Mouse (Mus musculus) kidney, embryonic 15.5 days (tissue): ENCODE results near the gene Shc4. TPM values are rescaled to one million over a fixed set of nuclear protein-coding genes. Genes with fewer than 3 reads are reported as not detected.
A peak's percentile ranks its signal among the peaks of the same experiment; 100 is the strongest.

Experiments used
- ATAC-seq: fragments of 200-750 bp; cut with Nextera tagmentation; replicated peaks from 2 replicates; pipeline ENCODE4 v1.8.0; 2017; ENCODE audit warnings: moderate TSS enrichment; ENCODE audit not compliant: low FRiP score
- H3K27ac ChIP-seq: fragments of 300-500 bp; sonication (generic); 2 replicates; pipeline ENCODE4 v1.5.1; 2015; ENCODE audit warnings: mild to moderate bottlenecking, inconsistent platforms
- H3K27me3 ChIP-seq: fragments of 300-500 bp; sonication (generic); 2 replicates; pipeline ENCODE4 v1.6.1; 2015; ENCODE audit warnings: inconsistent platforms
- H3K36me3 ChIP-seq: fragments of 300-500 bp; sonication (generic); 2 replicates; pipeline ENCODE4 v1.6.1; 2015; ENCODE audit warnings: inconsistent platforms
- H3K4me1 ChIP-seq: fragments of 300-500 bp; sonication (generic); 2 replicates; pipeline ENCODE4 v1.6.1; 2015; ENCODE audit warnings: inconsistent platforms
- H3K4me2 ChIP-seq: fragments of 300-500 bp; sonication (generic); 2 replicates; pipeline ENCODE4 v1.6.1; 2015; ENCODE audit warnings: moderate library complexity, mild to moderate bottlenecking, inconsistent platforms
- H3K4me3 ChIP-seq: fragments of 300-500 bp; sonication (generic); replicated peaks from 2 replicates; pipeline ENCODE4 v1.5.1; 2015; ENCODE audit warnings: mild to moderate bottlenecking, inconsistent platforms
- H3K9ac ChIP-seq: fragments of 300-500 bp; sonication (generic); 2 replicates; pipeline ENCODE4 v1.6.1; 2015; ENCODE audit warnings: mild to moderate bottlenecking, inconsistent platforms
- H3K9me3 ChIP-seq: fragments of 300-500 bp; sonication (generic); replicated peaks from 2 replicates; pipeline ENCODE4 v1.6.1; 2016; ENCODE audit warnings: inconsistent platforms
- WGBS: fragments of 180-500 bp; shearing (Covaris S2); methylation state at CpG from one replicate; pipeline ENCODE4 v1.1.7; 2015; ENCODE audit warnings: mixed read lengths; 5-methylcytosine and 5-hydroxymethylcytosine counted together
- polyA plus RNA-seq: library from polyadenylated mRNA; unstranded; fragments of >200 nt; fragmentation: Nextera tagmentation; extraction: Ambion mirVana; gene quantifications from 2 replicates; pipeline ENCODE4 v1.2.1, GENCODE M21; 2015

Gene Shc4
- polyA plus RNA-seq, 1 experiment from 2014 or later, result 1.3 TPM

DNA sequence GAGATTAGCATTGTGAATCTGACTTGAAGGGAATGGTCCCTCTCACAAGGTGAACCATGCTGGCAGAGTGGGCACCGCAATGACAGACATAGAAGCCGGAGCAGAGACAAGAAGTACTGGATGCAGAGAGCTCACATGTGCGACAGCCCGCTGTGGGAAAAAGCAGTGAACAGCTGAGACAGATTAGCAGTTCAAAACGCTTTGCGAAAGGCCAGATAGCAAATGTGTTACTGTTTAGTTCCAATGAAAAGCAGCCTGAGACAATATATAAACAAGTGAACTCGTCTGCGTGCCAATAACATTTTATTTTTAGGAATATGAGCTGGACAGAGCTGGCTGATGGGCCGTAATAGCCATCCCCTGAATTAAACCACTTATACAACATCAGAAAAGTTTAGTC lies 42.1 kb downstream of the Shc4 start:
- Histone ChIP-seq H3K9me3 (no peaks in the 10 kb centered on the region), H3K4me1 (peaks cover 7% of the 10 kb centered on the region), H3K27me3 (no peaks in the 10 kb centered on the region), H3K27ac (no peak overlapping the region), H3K4me3 (no peak overlapping the region), H3K4me2 (no peak overlapping the region), H3K9ac (no peak overlapping the region), H3K36me3 (no peaks in the 10 kb centered on the region)
- no peak for ATAC-seq
- WGBS, result 77% methylated on average over 9 of the region's 9 CpGs

DNA sequence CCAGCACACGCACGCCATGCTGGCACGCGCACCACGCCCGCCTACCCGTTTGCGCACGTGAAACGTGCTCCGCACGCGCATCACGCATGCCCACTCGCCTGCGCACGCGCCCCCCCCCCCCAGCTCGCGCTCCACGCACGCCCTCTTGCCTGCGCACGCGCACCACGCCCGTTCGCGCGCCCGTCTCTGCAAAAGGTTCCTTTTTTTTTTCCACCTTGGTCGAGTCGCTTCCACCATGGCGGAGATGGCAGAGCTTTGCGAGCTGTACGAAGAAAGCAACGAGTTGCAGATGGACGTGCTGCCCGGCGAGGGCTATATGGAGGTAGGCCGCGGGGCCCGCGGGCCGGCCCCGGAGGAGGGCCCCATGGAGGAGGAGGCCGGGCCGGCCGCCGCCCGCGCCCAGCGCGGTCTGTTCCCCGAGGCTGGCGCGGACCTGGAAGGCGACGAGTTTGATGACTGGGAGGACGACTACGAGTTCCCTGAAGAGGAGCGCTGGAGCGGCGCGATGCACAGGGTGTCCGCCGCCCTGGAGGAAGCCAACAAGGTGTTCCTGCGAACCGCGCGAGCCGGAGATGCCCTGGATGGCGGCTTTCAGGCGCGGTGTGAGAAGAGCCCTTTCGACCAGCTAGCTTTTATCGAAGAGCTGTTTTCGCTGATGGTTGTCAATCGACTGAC lies 50.9 kb downstream of the Shc4 start, which contains the start of gene Eid1:
Gene Eid1, plus strand, starts transcription at position 139 of the 675 bp plus-strand sequence.
- ATAC-seq, result peak; percentile 92
- H3K27me3 ChIP-seq, result no peaks in the 10 kb centered on the region
- peak within 1 kb of the TSS; percentile 77 for H3K4me2 ChIP-seq
- H3K36me3 ChIP-seq, result no peaks in the 10 kb centered on the region
- H3K9me3 ChIP-seq, result no peaks in the 10 kb centered on the region
- H3K4me3 ChIP-seq, result peak within 1 kb of the TSS; percentile 72
- peak within 1 kb of the TSS; percentile 91 for H3K27ac ChIP-seq
- H3K9ac ChIP-seq, result peak within 1 kb of the TSS; percentile 76
- WGBS, result under 1% methylated on average over 57 of the region's 79 CpGs
- peaks cover 11% of the 10 kb centered on the region for H3K4me1 ChIP-seq

DNA sequence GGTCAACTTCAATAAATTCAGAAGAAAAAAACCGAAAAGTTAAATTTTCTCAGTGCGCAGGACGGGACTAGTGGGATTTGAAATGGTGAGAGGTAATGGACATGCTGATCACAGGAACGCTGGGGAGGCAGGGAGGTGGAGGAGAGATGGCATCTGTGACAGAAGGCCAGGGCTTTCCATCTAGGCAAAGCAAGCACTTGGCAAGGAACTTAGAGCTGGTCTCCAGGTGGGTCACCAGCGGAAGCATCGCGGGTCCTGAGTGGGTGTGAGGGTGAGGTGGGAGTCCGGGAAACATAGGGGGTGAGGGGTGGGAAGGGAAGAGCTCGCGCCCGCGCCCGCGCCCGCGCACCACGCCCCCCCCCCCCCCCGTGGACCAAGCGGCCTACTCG lies 51.4 kb downstream of the Shc4 start:
- 13% methylated on average over 17 of the region's 20 CpGs for WGBS
- H3K9ac ChIP-seq, result peak overlapping the region; percentile 76
- peak overlapping the region; percentile 91 for H3K27ac ChIP-seq

DNA sequence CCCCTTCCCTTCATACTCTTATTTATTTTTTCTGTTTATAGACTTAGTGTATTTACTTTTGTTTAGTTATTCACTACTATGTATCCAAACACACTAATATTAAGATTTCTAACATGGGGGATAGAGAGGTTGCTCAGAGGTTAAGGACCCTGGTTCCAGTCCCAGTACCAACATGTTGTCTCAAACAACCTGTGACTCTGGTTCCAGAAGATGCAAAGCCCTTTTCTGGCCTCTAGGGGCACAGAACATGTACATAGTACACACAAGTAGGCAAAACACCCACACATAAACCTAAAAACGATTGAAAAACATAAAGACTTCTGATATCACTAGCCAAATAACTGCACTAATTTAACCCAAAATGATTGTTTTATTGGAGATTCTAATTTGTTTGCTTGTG lies 53.1 kb downstream of the Shc4 start:
- Histone ChIP-seq H3K9me3 (no peaks in the 10 kb centered on the region), H3K4me1 (peaks cover 11% of the 10 kb centered on the region), H3K9ac (no peak overlapping the region), H3K36me3 (no peaks in the 10 kb centered on the region), H3K27me3 (no peaks in the 10 kb centered on the region), H3K27ac (no peak overlapping the region), H3K4me2 (no peak overlapping the region), H3K4me3 (no peak overlapping the region)
- 62% methylated on average over 1 of the region's 1 CpGs for WGBS
- ATAC-seq, result no peak

More for the DNA sequence above, 51.4 kb downstream of the Shc4 start:
- H3K27me3 ChIP-seq, result no peaks in the 10 kb centered on the region
- H3K4me2 ChIP-seq, result peak overlapping the region; percentile 77
- peaks cover 11% of the 10 kb centered on the region for H3K4me1 ChIP-seq
- H3K36me3 ChIP-seq, result no peaks in the 10 kb centered on the region
- no peaks in the 10 kb centered on the region for H3K9me3 ChIP-seq
- peak; percentile 77 for ATAC-seq
- peak overlapping the region; percentile 72 for H3K4me3 ChIP-seq

DNA sequence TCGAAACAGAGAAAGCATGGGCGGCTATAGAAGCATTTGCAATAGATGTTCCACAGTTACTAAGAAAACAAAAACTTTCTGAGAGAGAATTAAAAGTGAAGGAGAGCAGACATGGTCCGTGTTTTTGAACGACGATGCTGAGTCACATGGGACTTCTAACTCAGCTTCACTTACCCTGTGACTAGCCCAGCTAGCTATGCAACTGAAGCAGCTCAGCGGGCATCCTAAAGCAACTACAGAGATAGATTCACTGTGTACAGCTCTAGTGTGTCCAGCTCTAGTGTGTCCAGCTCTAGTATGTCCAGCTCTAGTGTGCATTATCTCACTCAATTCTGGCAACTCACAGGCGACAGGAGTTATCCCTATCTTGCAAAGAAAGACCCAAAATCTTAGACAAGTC lies 56.2 kb downstream of the Shc4 start:
- no peak overlapping the region for H3K9ac ChIP-seq
- peaks cover 3% of the 10 kb centered on the region; the same call in 1 of the 2 replicates for H3K4me1 ChIP-seq
- H3K4me2 ChIP-seq, result no peak overlapping the region
- H3K36me3 ChIP-seq, result no peaks in the 10 kb centered on the region
- H3K4me3 ChIP-seq, result no peak overlapping the region
- WGBS, result 81% methylated on average over 7 of the region's 7 CpGs
- H3K9me3 ChIP-seq, result no peaks in the 10 kb centered on the region
- no peak overlapping the region for H3K27ac ChIP-seq
- ATAC-seq, result no peak
- no peaks in the 10 kb centered on the region for H3K27me3 ChIP-seq

- no peak overlapping the region for H3K27ac ChIP-seq
- 65% methylated on average over 5 of the region's 5 CpGs for WGBS
Observed at GRCm38 (mm10) chr2:125667184-125667583, 56.8 kb downstream of the Shc4 start.

DNA sequence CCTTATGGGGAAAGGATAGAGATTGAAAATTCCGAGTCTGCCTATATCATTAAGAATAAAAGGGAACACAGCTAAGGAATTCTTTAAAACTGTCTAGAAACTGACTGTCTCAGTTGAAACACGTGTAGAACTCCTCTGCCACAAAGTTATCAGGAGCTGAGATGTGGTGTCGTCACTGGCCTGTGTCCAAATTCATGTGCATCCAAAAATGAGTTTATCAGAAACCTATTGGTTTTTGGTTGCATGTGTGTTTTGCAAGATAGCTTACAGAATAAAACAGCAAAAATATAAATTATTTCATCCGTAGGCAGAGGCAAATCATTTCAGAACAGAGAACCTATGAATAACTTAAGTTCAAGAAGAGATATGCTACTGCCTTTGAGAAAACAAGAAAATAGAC lies 57.3 kb downstream of the Shc4 start:
- Histone ChIP-seq H3K36me3 (no peaks in the 10 kb centered on the region), H3K4me3 (no peak overlapping the region), H3K4me1 (no peaks in the 10 kb centered on the region), H3K9ac (no peak overlapping the region), H3K27me3 (no peaks in the 10 kb centered on the region), H3K27ac (no peak overlapping the region), H3K4me2 (no peak overlapping the region), H3K9me3 (no peaks in the 10 kb centered on the region)
- no peak for ATAC-seq
- 79% methylated on average over 4 of the region's 4 CpGs for WGBS

More at GRCm38 (mm10) chr2:125667184-125667583, 56.8 kb downstream of the Shc4 start:
- no peaks in the 10 kb centered on the region for H3K36me3 ChIP-seq
- H3K4me3 ChIP-seq, result no peak overlapping the region
- H3K9me3 ChIP-seq, result no peaks in the 10 kb centered on the region
- no peaks in the 10 kb centered on the region for H3K4me1 ChIP-seq
- no peak overlapping the region for H3K9ac ChIP-seq
- no peak for ATAC-seq
- no peak overlapping the region for H3K4me2 ChIP-seq
- no peaks in the 10 kb centered on the region for H3K27me3 ChIP-seq

DNA sequence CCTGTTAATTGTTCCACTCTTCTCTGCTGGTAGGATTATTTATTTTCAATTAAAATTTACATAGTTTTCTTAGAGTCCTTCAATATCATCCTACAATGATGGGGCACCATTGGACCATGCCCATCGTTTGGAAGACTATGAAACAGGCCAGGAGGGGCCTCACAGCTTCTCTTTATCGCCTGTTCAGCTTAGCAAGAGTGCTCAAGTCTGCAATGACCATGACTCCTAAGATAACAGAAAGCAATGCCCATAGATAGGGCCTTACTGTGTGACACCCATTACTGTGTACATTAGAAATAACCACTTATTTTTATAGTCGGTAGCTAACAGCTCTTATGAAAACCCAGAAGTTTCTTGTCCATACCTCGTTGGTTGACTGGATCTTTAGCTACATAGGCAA lies 58.0 kb downstream of the Shc4 start:
- 83% methylated on average over 4 of the region's 4 CpGs for WGBS
- H3K4me3 ChIP-seq, result no peak overlapping the region
- no peak overlapping the region for H3K4me2 ChIP-seq
- no peaks in the 10 kb centered on the region for H3K9me3 ChIP-seq
- H3K36me3 ChIP-seq, result no peaks in the 10 kb centered on the region
- H3K27ac ChIP-seq, result no peak overlapping the region
- ATAC-seq, result no peak
- no peaks in the 10 kb centered on the region for H3K27me3 ChIP-seq
- peaks cover 5% of the 10 kb centered on the region for H3K4me1 ChIP-seq
- H3K9ac ChIP-seq, result no peak overlapping the region

GRCm38 (mm10) chr2:125665213-125665612 lies 58.7 kb downstream of the Shc4 start:
- WGBS, result 88% methylated on average over 5 of the region's 5 CpGs
- no peak overlapping the region for H3K9ac ChIP-seq

DNA sequence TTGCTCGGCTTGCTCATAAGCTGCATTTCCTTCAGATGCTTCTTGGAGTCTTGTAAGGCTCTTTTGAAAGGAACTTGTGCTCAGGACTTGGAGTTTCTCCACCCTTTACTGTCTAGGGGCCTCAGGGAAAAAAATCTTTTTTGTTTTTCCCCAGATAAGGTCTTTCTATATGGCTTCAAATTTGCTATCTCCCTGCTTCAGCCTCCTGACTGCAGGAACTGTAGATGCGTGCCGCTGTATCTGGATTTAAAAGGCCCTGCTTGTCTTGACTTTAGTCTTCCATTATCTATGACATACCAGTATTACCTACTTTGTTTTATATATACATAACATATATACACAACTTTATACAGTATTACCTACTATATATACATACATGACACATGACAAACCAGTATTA lies 61.4 kb downstream of the Shc4 start:
- no peak for ATAC-seq

More at GRCm38 (mm10) chr2:125665213-125665612, 58.7 kb downstream of the Shc4 start:
- Histone ChIP-seq H3K27me3 (no peaks in the 10 kb centered on the region), H3K4me1 (peaks cover 12% of the 10 kb centered on the region), H3K4me2 (no peak overlapping the region), H3K27ac (no peak overlapping the region), H3K36me3 (no peaks in the 10 kb centered on the region), H3K4me3 (no peak overlapping the region), H3K9me3 (no peaks in the 10 kb centered on the region)
- ATAC-seq, result no peak

GRCm38 (mm10) chr2:125661156-125661555 lies 62.8 kb downstream of the Shc4 start:
- Histone ChIP-seq H3K9ac (peak overlapping the region; percentile 37; the same call in 1 of the 2 replicates), H3K36me3 (no peaks in the 10 kb centered on the region), H3K4me2 (peak overlapping the region; percentile 65), H3K27me3 (no peaks in the 10 kb centered on the region), H3K9me3 (no peaks in the 10 kb centered on the region), H3K27ac (no peak overlapping the region), H3K4me3 (peak overlapping the region; percentile 40), H3K4me1 (peaks cover 12% of the 10 kb centered on the region)
- peak; percentile 45 for ATAC-seq
- 31% methylated on average over 4 of the region's 4 CpGs for WGBS

More for the DNA sequence above, 61.4 kb downstream of the Shc4 start:
- H3K9ac ChIP-seq, result no peak overlapping the region
- H3K27ac ChIP-seq, result no peak overlapping the region
- no peak overlapping the region for H3K4me3 ChIP-seq
- no peaks in the 10 kb centered on the region for H3K27me3 ChIP-seq
- no peaks in the 10 kb centered on the region for H3K9me3 ChIP-seq
- no peaks in the 10 kb centered on the region for H3K36me3 ChIP-seq
- WGBS, result 89% methylated on average over 3 of the region's 3 CpGs
- no peak overlapping the region for H3K4me2 ChIP-seq
- peaks cover 12% of the 10 kb centered on the region for H3K4me1 ChIP-seq

DNA sequence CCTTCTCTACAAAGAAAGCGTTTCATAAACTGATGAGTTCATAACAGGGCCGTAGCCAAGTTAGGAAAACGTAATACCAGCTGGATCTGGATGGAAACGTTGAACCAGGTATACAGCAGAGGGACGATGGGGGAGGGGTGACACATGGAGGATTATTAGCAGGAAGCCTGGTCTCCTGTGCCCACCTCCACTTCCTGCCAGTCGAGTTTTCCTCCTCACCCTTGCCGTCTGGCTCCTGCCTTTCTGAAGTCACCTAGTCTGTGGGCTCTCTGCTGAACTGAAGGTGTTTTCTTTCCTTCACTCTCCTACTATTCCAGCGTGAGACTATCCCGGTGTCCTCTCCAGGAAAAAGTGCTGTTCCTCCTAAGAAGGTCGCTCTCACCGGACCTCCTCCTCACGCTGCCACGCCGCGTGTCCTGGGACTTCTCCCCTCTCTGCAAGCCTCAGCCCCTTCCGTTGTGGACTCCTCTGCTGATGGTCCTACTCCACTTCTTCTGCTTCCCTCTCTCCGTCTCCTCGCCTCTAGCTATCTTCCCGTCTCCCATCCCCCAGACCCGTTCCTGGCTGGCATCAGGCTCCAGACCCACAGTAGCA lies 63.3 kb downstream of the Shc4 start:
- 31% methylated on average over 20 of the region's 20 CpGs for WGBS
- Histone ChIP-seq H3K9me3 (no peaks in the 10 kb centered on the region), H3K4me1 (peaks cover 12% of the 10 kb centered on the region), H3K27me3 (no peaks in the 10 kb centered on the region), H3K9ac (peak overlapping the region; percentile 37), H3K4me2 (peak overlapping the region; percentile 65), H3K4me3 (peak overlapping the region; percentile 40), H3K27ac (no peak overlapping the region), H3K36me3 (no peaks in the 10 kb centered on the region)
- ATAC-seq, result peak; percentile 80
